Mouse (Mus musculus): Measurements from ENCODE around the gene Epha3. TPM values are rescaled to one million over a fixed set of nuclear protein-coding genes. Genes with fewer than 3 reads are reported as not detected.

Epha3 gene
- polyA plus RNA-seq, 1 experiment from 2014 or later, result 76.8 TPM

DNA sequence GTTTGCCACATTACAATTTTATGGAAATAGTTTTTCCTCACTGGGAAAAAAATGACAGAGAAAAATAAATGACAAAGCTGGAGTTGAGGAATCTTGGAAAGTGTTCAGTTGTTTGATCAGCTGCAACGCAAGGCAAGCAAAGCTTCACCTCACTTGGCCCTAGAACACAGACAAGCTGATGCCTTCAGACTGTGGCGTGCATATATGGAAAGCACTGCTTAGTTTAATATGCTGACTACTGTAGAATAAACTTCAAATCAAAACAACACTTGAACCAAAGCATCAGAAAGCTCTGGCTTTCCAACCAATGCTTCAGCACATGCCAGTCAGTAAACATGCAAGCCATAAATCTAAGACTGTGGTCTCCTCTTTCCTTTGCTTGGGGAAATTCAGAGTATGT is 65.6 kb downstream of the Epha3 start:
- Histone ChIP-seq H3K27me3 (replicated peaks; ENCODE audit: control insufficient read depth, insufficient read depth, low read length) (no peaks in the 10 kb centered on the region), H3K9me3 (ENCODE audit: control insufficient read depth, low read length) (no peaks in the 10 kb centered on the region), H3K4me1 (replicated peaks; ENCODE audit: control insufficient read depth, insufficient read depth, low read length) (no peaks in the 10 kb centered on the region; the same call in 1 of the 2 replicates), H3K4me3 (replicated peaks; ENCODE audit: low read length) (no peak overlapping the region), H3K9ac (replicated peaks; ENCODE audit: low read depth, low read length) (no peak overlapping the region), H3K4me2 (ENCODE audit: low read length) (no peak overlapping the region), H3K36me3 (ENCODE audit: control insufficient read depth, insufficient read depth) (no peaks in the 10 kb centered on the region), H3K27ac (ENCODE audit: low read length) (no peak overlapping the region)
- ATAC-seq, result no peak
- WGBS, result 61% methylated on average over 2 of the region's 2 CpGs

GRCm38 (mm10) chr16:63794292-63794691 is 69.7 kb downstream of the Epha3 start:
- H3K36me3 ChIP-seq (ENCODE audit: control insufficient read depth, insufficient read depth), result no peaks in the 10 kb centered on the region
- no peak for ATAC-seq
- H3K4me2 ChIP-seq (ENCODE audit: low read length), result no peak overlapping the region
- H3K9ac ChIP-seq (replicated peaks; ENCODE audit: low read depth, low read length), result no peak overlapping the region
- H3K4me3 ChIP-seq (replicated peaks; ENCODE audit: low read length), result no peak overlapping the region
- no peaks in the 10 kb centered on the region for H3K27me3 ChIP-seq (replicated peaks; ENCODE audit: control insufficient read depth, insufficient read depth, low read length)
- WGBS, result 32% methylated on average over 5 of the region's 5 CpGs
- no peak overlapping the region for H3K27ac ChIP-seq (ENCODE audit: low read length)
- no peaks in the 10 kb centered on the region for H3K9me3 ChIP-seq (ENCODE audit: control insufficient read depth, low read length)
- peaks cover 4% of the 10 kb centered on the region for H3K4me1 ChIP-seq (replicated peaks; ENCODE audit: control insufficient read depth, insufficient read depth, low read length)

GRCm38 (mm10) chr16:63793805-63794204 is 70.2 kb downstream of the Epha3 start:
- WGBS, result 48% methylated on average over 1 of the region's 1 CpGs
- no peak overlapping the region for H3K4me3 ChIP-seq (replicated peaks; ENCODE audit: low read length)
- no peaks in the 10 kb centered on the region for H3K27me3 ChIP-seq (replicated peaks; ENCODE audit: control insufficient read depth, insufficient read depth, low read length)
- no peak for ATAC-seq
- peaks cover 4% of the 10 kb centered on the region for H3K4me1 ChIP-seq (replicated peaks; ENCODE audit: control insufficient read depth, insufficient read depth, low read length)
- H3K9ac ChIP-seq (replicated peaks; ENCODE audit: low read depth, low read length), result no peak overlapping the region
- no peak overlapping the region for H3K4me2 ChIP-seq (ENCODE audit: low read length)
- no peaks in the 10 kb centered on the region for H3K9me3 ChIP-seq (ENCODE audit: control insufficient read depth, low read length)
- no peaks in the 10 kb centered on the region for H3K36me3 ChIP-seq (ENCODE audit: control insufficient read depth, insufficient read depth)
- no peak overlapping the region for H3K27ac ChIP-seq (ENCODE audit: low read length)

DNA sequence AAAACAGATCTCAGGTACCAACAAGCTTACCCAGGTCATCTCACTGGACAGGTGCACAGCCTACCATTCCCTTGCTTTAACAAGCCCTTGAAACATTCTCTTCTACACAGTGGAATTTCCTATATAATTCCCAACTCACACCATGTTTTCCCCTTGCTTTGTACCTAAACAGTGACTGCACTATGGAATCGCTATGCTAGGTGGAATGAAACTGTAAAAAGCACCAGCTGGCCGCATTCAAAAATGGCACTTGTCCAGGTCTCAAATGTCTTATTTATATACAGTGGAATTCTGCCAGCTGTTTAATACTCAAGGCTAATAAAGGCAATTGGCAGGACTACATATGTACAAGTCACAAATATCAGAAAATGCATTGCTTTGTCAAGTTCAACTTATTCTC is 71.9 kb downstream of the Epha3 start:
- Histone ChIP-seq H3K4me1 (replicated peaks; ENCODE audit: control insufficient read depth, insufficient read depth, low read length) (peaks cover 4% of the 10 kb centered on the region), H3K4me3 (replicated peaks; ENCODE audit: low read length) (no peak overlapping the region), H3K27me3 (replicated peaks; ENCODE audit: control insufficient read depth, insufficient read depth, low read length) (no peaks in the 10 kb centered on the region), H3K4me2 (ENCODE audit: low read length) (no peak overlapping the region), H3K9ac (replicated peaks; ENCODE audit: low read depth, low read length) (no peak overlapping the region), H3K9me3 (ENCODE audit: control insufficient read depth, low read length) (no peaks in the 10 kb centered on the region), H3K27ac (ENCODE audit: low read length) (no peak overlapping the region), H3K36me3 (ENCODE audit: control insufficient read depth, insufficient read depth) (no peaks in the 10 kb centered on the region)
- 24% methylated on average over 2 of the region's 2 CpGs for WGBS
- peak; percentile 38; the same call in 1 of the 2 replicates for ATAC-seq

DNA sequence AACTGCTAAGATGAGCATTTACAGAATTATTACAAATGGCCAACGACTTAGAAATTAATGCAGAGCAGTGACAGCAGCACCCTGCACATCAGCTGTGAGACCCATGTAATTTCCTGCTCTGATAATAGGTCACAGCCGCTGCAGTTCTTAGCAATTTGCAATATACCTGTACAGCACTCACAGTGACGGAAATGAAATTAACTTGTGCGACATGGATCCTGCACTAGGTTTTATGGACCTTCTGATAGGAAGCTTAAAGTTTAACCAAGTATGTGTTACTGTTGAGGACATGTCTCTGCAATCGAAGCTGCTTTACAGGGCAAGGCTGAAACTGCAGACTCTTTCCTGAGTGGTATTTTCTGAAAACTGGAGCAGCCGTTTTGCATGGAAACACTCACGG is 80.4 kb downstream of the Epha3 start:
- Histone ChIP-seq H3K36me3 (ENCODE audit: control insufficient read depth, insufficient read depth) (no peaks in the 10 kb centered on the region), H3K9me3 (ENCODE audit: control insufficient read depth, low read length) (no peaks in the 10 kb centered on the region), H3K4me2 (ENCODE audit: low read length) (no peak overlapping the region), H3K4me1 (replicated peaks; ENCODE audit: control insufficient read depth, insufficient read depth, low read length) (peaks cover 12% of the 10 kb centered on the region), H3K27ac (ENCODE audit: low read length) (no peak overlapping the region), H3K4me3 (replicated peaks; ENCODE audit: low read length) (no peak overlapping the region), H3K9ac (replicated peaks; ENCODE audit: low read depth, low read length) (no peak overlapping the region), H3K27me3 (replicated peaks; ENCODE audit: control insufficient read depth, insufficient read depth, low read length) (no peaks in the 10 kb centered on the region)
- no peak for ATAC-seq
- WGBS, result 88% methylated on average over 7 of the region's 7 CpGs

GRCm38 (mm10) chr16:63782101-63782500 is 81.9 kb downstream of the Epha3 start:
- WGBS, result 36% methylated on average over 1 of the region's 1 CpGs
- peak; percentile 63 for ATAC-seq

GRCm38 (mm10) chr16:63780151-63780550 is 83.8 kb downstream of the Epha3 start:
- ATAC-seq, result no peak
- Histone ChIP-seq H3K4me1 (replicated peaks; ENCODE audit: control insufficient read depth, insufficient read depth, low read length) (peaks cover 12% of the 10 kb centered on the region), H3K36me3 (ENCODE audit: control insufficient read depth, insufficient read depth) (no peaks in the 10 kb centered on the region), H3K4me3 (replicated peaks; ENCODE audit: low read length) (no peak overlapping the region), H3K9ac (replicated peaks; ENCODE audit: low read depth, low read length) (no peak overlapping the region), H3K27ac (ENCODE audit: low read length) (no peak overlapping the region), H3K9me3 (ENCODE audit: control insufficient read depth, low read length) (no peaks in the 10 kb centered on the region), H3K4me2 (ENCODE audit: low read length) (no peak overlapping the region), H3K27me3 (replicated peaks; ENCODE audit: control insufficient read depth, insufficient read depth, low read length) (no peaks in the 10 kb centered on the region)
- 66% methylated on average over 5 of the region's 5 CpGs for WGBS

More at GRCm38 (mm10) chr16:63782101-63782500, 81.9 kb downstream of the Epha3 start:
- no peak overlapping the region for H3K9ac ChIP-seq (replicated peaks; ENCODE audit: low read depth, low read length)
- H3K27ac ChIP-seq (ENCODE audit: low read length), result peak overlapping the region; percentile 28; the same call in 1 of the 2 replicates
- no peaks in the 10 kb centered on the region for H3K27me3 ChIP-seq (replicated peaks; ENCODE audit: control insufficient read depth, insufficient read depth, low read length)
- no peak overlapping the region for H3K4me3 ChIP-seq (replicated peaks; ENCODE audit: low read length)
- H3K4me2 ChIP-seq (ENCODE audit: low read length), result no peak overlapping the region
- no peaks in the 10 kb centered on the region for H3K36me3 ChIP-seq (ENCODE audit: control insufficient read depth, insufficient read depth)
- H3K9me3 ChIP-seq (ENCODE audit: control insufficient read depth, low read length), result no peaks in the 10 kb centered on the region
- H3K4me1 ChIP-seq (replicated peaks; ENCODE audit: control insufficient read depth, insufficient read depth, low read length), result peaks cover 12% of the 10 kb centered on the region

GRCm38 (mm10) chr16:63777811-63778210 is 86.2 kb downstream of the Epha3 start:
- 3% methylated on average over 1 of the region's 1 CpGs for WGBS
- no peaks in the 10 kb centered on the region for H3K9me3 ChIP-seq (ENCODE audit: control insufficient read depth, low read length)
- H3K9ac ChIP-seq (replicated peaks; ENCODE audit: low read depth, low read length), result no peak overlapping the region
- no peaks in the 10 kb centered on the region for H3K36me3 ChIP-seq (ENCODE audit: control insufficient read depth, insufficient read depth)
- no peak for ATAC-seq
- H3K4me2 ChIP-seq (ENCODE audit: low read length), result no peak overlapping the region
- peaks cover 12% of the 10 kb centered on the region for H3K4me1 ChIP-seq (replicated peaks; ENCODE audit: control insufficient read depth, insufficient read depth, low read length)
- no peaks in the 10 kb centered on the region for H3K27me3 ChIP-seq (replicated peaks; ENCODE audit: control insufficient read depth, insufficient read depth, low read length)
- H3K27ac ChIP-seq (ENCODE audit: low read length), result no peak overlapping the region
- no peak overlapping the region for H3K4me3 ChIP-seq (replicated peaks; ENCODE audit: low read length)

GRCm38 (mm10) chr16:63772566-63772965 is 91.4 kb downstream of the Epha3 start:
- no peaks in the 10 kb centered on the region for H3K9me3 ChIP-seq (ENCODE audit: control insufficient read depth, low read length)
- WGBS, result 88% methylated on average over 3 of the region's 3 CpGs

GRCm38 (mm10) chr16:63767589-63767988 is 96.4 kb downstream of the Epha3 start:
- Histone ChIP-seq H3K36me3 (ENCODE audit: control insufficient read depth, insufficient read depth) (no peaks in the 10 kb centered on the region), H3K4me3 (replicated peaks; ENCODE audit: low read length) (no peak overlapping the region), H3K27me3 (replicated peaks; ENCODE audit: control insufficient read depth, insufficient read depth, low read length) (no peaks in the 10 kb centered on the region), H3K9me3 (ENCODE audit: control insufficient read depth, low read length) (no peaks in the 10 kb centered on the region), H3K4me2 (ENCODE audit: low read length) (no peak overlapping the region), H3K9ac (replicated peaks; ENCODE audit: low read depth, low read length) (no peak overlapping the region), H3K27ac (ENCODE audit: low read length) (no peak overlapping the region), H3K4me1 (replicated peaks; ENCODE audit: control insufficient read depth, insufficient read depth, low read length) (0 out of 2 replicates have a peak, but pooled peaks cover 2% of the 10 kb centered on the region)
- WGBS, result 83% methylated on average over 5 of the region's 5 CpGs
- no peak for ATAC-seq

More at GRCm38 (mm10) chr16:63772566-63772965, 91.4 kb downstream of the Epha3 start:
- Histone ChIP-seq H3K27ac (ENCODE audit: low read length) (no peak overlapping the region), H3K9ac (replicated peaks; ENCODE audit: low read depth, low read length) (no peak overlapping the region), H3K4me2 (ENCODE audit: low read length) (no peak overlapping the region), H3K4me3 (replicated peaks; ENCODE audit: low read length) (no peak overlapping the region), H3K36me3 (ENCODE audit: control insufficient read depth, insufficient read depth) (no peaks in the 10 kb centered on the region), H3K27me3 (replicated peaks; ENCODE audit: control insufficient read depth, insufficient read depth, low read length) (no peaks in the 10 kb centered on the region), H3K4me1 (replicated peaks; ENCODE audit: control insufficient read depth, insufficient read depth, low read length) (no peaks in the 10 kb centered on the region)
- ATAC-seq, result no peak
